Mouse (Mus musculus) cortical plate, adult 2 months (tissue): ENCODE data around the gene Yipf2. TPM values are rescaled to one million over a fixed set of nuclear protein-coding genes. Genes with fewer than 3 reads are reported as not detected.
A peak's percentile ranks its signal among the peaks of the same experiment; 100 is the strongest.
"Not testable (repeated sequence)": the region's sequence is repeated elsewhere in the genome, so short reads cannot be mapped to it uniquely, and the experiment has no call there.

Source experiments
- H3K27ac ChIP-seq: fragments of 200-500 bp; 2 replicates; pipeline ENCODE4 v1.5.1; 2012; ENCODE audit warnings: low read length, control low read depth, inconsistent platforms; ENCODE audit not compliant: insufficient read depth
- H3K4me1 ChIP-seq: fragments of 200-500 bp; 2 replicates; pipeline ENCODE4 v1.6.1; 2011; ENCODE audit warnings: low read length; ENCODE audit not compliant: control insufficient read depth, insufficient read depth
- H3K4me3 ChIP-seq: fragments of 200-500 bp; 2 replicates; pipeline ENCODE4 v1.5.1; 2011; ENCODE audit warnings: mild to moderate bottlenecking, low read length, control low read depth; ENCODE audit not compliant: insufficient read depth
- CTCF ChIP-seq: fragments of 200-500 bp; IDR thresholded peaks from 2 replicates; pipeline ENCODE4 v1.5.1; 2011; ENCODE audit warnings: mild to moderate bottlenecking, control low read depth, low read length; ENCODE audit not compliant: insufficient read depth; ENCODE audit errors: extremely low read depth
- POLR2A ChIP-seq: fragments of 200-500 bp; IDR thresholded peaks from 2 replicates; pipeline ENCODE4 v1.6.1; 2011; ENCODE audit warnings: mild to moderate bottlenecking, low read length, control low read depth; ENCODE audit not compliant: insufficient read depth; ENCODE audit errors: extremely low read depth
- polyA plus RNA-seq: library from polyadenylated mRNA; depleted of rRNA; stranded (reverse); fragments of >200 nt; gene quantifications from 2 replicates; pipeline ENCODE4 v1.2.3, GENCODE M21; 2012; rRNA removed

Gene Yipf2
- polyA plus RNA-seq, 1 experiment, result 27.6 TPM

- peak overlapping the region; percentile 73; the same call in 1 of the 2 replicates for H3K27ac ChIP-seq
- H3K4me1 ChIP-seq, result no peaks in the 10 kb centered on the region
- H3K4me3 ChIP-seq, result peak overlapping the region; percentile 60
- TF ChIP-seq POLR2A (no peak), CTCF (no peak)
Observed at GRCm38 (mm10) chr9:21547075-21547941, 45.3 kb downstream of the Yipf2 start.

GRCm38 (mm10) chr9:21546789-21547074 lies 45.9 kb downstream of the Yipf2 start, which contains the start of gene Carm1:
TSS of gene Carm1 (plus strand) at chr9:21546894.
- TF ChIP-seq CTCF (no peak), POLR2A (no peak)
- H3K4me3 ChIP-seq, result peak within 1 kb of the TSS; percentile 60
- H3K27ac ChIP-seq, result peak within 1 kb of the TSS; percentile 73; the same call in 1 of the 2 replicates
- H3K4me1 ChIP-seq, result no peaks in the 10 kb centered on the region

GRCm38 (mm10) chr9:21545916-21546788 lies 46.5 kb downstream of the Yipf2 start:
- peak overlapping the region; percentile 60 for H3K4me3 ChIP-seq
- TF ChIP-seq POLR2A (no peak), CTCF (no peak)
- no peaks in the 10 kb centered on the region for H3K4me1 ChIP-seq
- no peak overlapping the region for H3K27ac ChIP-seq

- Histone ChIP-seq H3K27ac (no peak overlapping the region), H3K4me1 (no peaks in the 10 kb centered on the region), H3K4me3 (peak overlapping the region; percentile 51)
- no peak for TF ChIP-seq CTCF
- TF ChIP-seq POLR2A, result no peak
Observed at GRCm38 (mm10) chr9:21545351-21545915, 47.2 kb downstream of the Yipf2 start.

- not testable (repeated sequence) for H3K4me1 ChIP-seq, H3K4me3 ChIP-seq, H3K27ac ChIP-seq
Observed at GRCm38 (mm10) chr9:21542001-21542400, 50.6 kb downstream of the Yipf2 start.

GRCm38 (mm10) chr9:21539981-21540753 lies 52.5 kb downstream of the Yipf2 start:
- TF ChIP-seq CTCF, result no peak
- no peak for TF ChIP-seq POLR2A
- no peaks in the 10 kb centered on the region for H3K4me1 ChIP-seq
- H3K27ac ChIP-seq, result no peak overlapping the region
- no peak overlapping the region for H3K4me3 ChIP-seq

Other genes with a start within 250 kb of the Yipf2 start
- gene Ilf3, start 225.0 kb downstream of the Yipf2 start, polyA plus RNA-seq, result 71.3 and 76.2 TPM in 2 replicates
- gene Qtrt1, start 181.0 kb downstream of the Yipf2 start, polyA plus RNA-seq, result 42.5 and 43.8 TPM in 2 replicates
- 60.8 and 67.9 TPM in 2 replicates for gene Dnm2, start 167.9 kb downstream of the Yipf2 start, polyA plus RNA-seq
- 25.0 and 25.5 TPM in 2 replicates for gene Tmed1, start 82.6 kb downstream of the Yipf2 start, polyA plus RNA-seq
- 0.49 and 0.86 TPM in 2 replicates for gene AB124611, start 66.7 kb downstream of the Yipf2 start, polyA plus RNA-seq
- gene Carm1, start 45.9 kb downstream of the Yipf2 start, polyA plus RNA-seq, result 58.9 and 61.6 TPM in 2 replicates
- gene Timm29, start 106 bp downstream of the Yipf2 start, polyA plus RNA-seq, result 50.4 and 53.2 TPM in 2 replicates
- gene Smarca4, start 23.3 kb upstream of the Yipf2 start, polyA plus RNA-seq, result 77.3 and 80.3 TPM in 2 replicates
- 16.6 and 17.9 TPM in 2 replicates for gene Ldlr, start 130.7 kb upstream of the Yipf2 start, polyA plus RNA-seq
- gene Spc24, start 167.5 kb upstream of the Yipf2 start, polyA plus RNA-seq, result 2.3 and 3.3 TPM in 2 replicates
- gene Kank2, start 205.9 kb upstream of the Yipf2 start, polyA plus RNA-seq, result 6.1 and 6.2 TPM in 2 replicates
- gene Angptl8, start 242.7 kb upstream of the Yipf2 start, polyA plus RNA-seq, result not detected in 2 replicates